Mouse (Mus musculus) c-Kit-positive CD71-negative TER-119-negative erythroid progenitor cells, embryonic 14.5 days (primary cell): Measurements from ENCODE around the gene Cxcl10.
"Not testable (repeated sequence)": the region's sequence is repeated elsewhere in the genome, so short reads cannot be mapped to it uniquely, and the experiment has no call there.

ENCODE experiments used
- DNase-seq: peaks from one replicate; pipeline ENCODE4 v3.0.0-alpha.2; 2013; ENCODE audit warnings: low read depth

The Cxcl10 gene

GRCm38 (mm10) chr5:92369151-92369994 lies 20.7 kb upstream of the Cxcl10 start:
- DNase-seq = no peak

GRCm38 (mm10) chr5:92368392-92368791 lies 19.7 kb upstream of the Cxcl10 start:
- DNase-seq = no peak

- no peak for DNase-seq
Observed at GRCm38 (mm10) chr5:92366565-92366964, 17.9 kb upstream of the Cxcl10 start.

DNA sequence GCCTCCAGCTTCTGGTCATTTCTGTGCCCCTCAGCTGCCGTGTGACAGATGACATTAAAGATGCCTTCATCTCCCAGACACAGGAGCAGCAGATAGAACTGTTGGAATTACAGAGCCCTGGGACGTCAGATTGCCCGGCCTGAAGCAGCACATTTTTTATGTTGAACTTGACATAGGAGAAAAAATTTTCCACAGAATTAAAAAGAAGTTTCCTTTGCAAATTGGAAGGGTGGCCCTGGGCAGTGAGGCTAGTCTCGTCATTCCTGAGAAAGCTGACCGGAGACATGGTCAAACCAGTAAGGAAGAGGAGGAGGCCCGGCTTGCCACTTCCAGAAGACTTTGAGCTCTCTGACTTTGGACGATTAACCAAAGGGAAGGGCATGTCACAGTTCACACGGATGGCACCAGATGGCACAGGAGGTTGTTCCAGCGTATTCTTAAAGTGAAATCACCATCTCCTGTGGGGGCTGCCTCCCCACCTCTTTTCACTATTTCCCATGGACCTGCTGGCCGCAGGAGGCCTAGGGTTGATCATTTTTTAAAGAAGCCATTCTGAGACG lies 16.5 kb upstream of the Cxcl10 start:
- DNase-seq = no peak

DNA sequence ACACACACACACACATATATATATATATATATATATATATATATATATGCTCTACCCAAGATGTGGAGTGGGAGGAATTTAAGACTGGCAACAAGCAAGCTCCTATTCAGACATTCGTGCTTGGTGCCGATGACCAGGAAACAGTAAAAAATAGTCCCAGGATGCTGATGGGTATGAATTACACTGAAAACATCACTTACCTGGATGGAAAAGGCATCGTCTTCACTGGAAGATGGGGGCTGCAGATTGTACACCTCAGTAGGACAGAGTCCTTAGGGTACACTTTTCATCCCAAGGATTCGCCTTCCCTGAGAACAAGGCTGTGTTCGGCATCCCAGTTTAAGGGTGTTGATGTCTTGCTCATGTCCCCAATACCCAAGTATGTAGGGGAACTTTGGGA lies 15.3 kb upstream of the Cxcl10 start:
- DNase-seq = no peak

DNA sequence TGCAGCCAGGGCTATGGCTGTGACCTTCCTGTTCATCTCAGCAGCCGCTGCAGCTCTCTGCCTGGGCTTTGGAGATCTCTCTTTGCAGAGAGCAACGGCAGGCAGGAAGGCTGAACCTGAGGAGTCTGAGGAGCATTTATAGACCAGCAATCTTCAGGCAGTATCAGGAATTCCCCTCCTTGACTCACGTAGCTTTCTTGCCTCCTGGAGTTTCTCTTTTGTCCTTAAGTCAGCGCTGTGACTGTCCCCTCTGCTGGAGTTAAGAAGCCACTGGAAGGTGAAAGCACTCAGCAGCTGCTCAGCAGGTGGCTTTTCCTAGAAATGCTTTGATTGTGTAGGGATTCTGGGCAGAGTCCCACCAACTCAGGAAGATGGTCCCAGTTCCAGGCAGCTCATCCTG lies 14.5 kb upstream of the Cxcl10 start:
- no peak for DNase-seq

- DNase-seq = no peak
Observed at GRCm38 (mm10) chr5:92358767-92359455, 10.2 kb upstream of the Cxcl10 start.

DNA sequence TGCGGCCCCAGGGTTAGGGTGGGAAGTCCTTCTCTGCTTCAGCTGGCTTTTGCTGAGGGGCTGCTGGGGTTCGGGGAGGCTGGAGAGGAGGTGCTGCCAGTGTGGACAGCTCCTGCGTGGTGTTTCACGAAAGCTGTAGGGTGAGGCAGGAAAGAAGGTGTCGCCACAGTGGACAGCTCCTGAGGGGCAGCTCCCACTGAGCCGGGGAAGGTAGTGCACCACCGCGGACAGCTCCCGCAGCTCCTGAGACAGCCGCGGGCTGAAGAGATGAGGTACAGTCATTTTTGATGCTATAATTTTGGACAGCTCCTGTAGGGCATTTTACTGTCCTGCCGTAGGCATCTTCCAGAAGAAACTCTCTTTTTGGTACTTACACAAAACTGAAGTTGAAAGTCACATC lies 9.3 kb upstream of the Cxcl10 start:
- DNase-seq = no peak

DNA sequence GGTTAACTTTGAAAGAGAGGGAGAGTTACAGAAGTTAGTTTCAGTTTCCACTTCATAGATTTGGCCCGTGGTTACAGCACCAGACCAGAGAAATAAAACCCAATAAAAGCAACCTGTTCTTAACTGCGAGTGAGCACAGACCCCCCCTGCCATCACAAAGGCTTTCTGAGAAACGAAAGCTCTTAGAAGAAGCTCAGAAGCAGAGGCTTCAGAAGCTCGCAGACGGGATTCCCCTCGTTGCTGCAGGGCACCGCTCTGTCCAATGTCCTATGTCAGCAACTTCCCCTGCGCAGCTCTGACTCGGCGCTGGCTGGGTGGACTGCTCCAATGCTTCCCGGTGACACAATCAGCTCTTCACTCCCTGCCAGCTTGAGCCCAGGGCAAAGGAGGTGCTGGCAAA lies 4.8 kb upstream of the Cxcl10 start:
- DNase-seq = no peak

- DNase-seq = not testable (repeated sequence)
Observed at GRCm38 (mm10) chr5:92352716-92353115, 4.0 kb upstream of the Cxcl10 start.

DNA sequence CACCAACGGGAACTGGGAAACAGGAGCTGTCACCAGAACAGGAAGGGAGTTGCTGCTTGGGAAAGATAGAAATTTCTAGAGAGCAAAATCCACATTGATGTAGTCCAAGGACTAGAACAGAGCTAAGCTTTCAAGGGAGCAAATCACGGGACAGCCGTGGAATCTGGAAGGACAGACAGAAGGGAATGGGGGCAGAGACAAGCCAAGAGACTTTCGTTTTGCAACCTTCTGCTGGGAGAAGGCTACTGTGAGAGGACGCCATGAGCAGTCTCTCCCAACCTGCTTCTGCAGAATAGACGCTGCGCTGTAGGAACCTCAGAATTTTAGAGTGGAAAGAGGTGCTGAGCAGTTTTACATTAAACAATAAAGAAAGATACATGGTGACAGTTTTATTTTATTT lies 1.0 kb upstream of the Cxcl10 start:
- DNase-seq = no peak

DNA sequence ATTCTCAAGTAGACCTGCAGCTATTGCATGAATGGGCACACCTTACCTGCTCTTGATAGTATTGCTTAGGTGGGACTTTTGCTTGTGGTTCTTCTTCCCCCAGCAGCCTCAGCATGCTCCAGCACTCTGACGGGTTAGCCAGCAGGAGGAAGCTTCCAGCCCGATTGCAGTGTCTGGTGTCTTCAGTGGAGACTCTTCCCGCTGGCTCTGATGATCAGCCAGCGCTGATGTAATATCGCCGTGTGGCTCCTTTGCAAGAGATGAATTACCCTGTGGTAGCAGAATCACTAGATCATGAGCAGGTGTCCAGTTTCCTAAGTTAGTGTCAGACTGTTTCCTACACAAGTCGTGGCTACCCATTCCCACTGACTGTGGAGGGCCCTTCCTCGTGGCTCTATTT lies 3.7 kb downstream of the Cxcl10 start:
- no peak for DNase-seq

DNA sequence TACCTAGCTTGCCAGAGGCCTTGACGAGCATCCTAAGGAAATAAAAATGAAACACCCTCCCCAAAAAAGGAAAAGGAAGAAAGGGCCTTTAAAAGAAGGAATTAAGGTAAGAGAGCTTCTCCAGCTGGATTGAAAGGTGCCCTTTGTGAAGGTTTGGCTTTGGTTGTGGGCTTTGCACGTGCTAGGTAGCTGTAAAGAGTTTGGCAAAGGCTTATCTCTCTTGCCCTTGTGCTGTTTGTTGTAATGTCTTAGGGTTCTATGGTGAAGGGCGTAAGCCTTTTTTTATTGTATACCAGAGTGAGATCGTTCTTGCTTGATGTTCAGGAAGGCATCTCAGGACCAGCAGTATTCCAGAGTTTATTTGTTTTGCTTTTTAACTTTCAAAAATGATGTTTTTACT lies 8.1 kb downstream of the Cxcl10 start:
- no peak for DNase-seq

- DNase-seq = no peak
Observed at GRCm38 (mm10) chr5:92336743-92337142, 11.9 kb downstream of the Cxcl10 start.

GRCm38 (mm10) chr5:92332359-92332840 lies 16.3 kb downstream of the Cxcl10 start:
- no peak for DNase-seq

GRCm38 (mm10) chr5:92331635-92332338 lies 16.9 kb downstream of the Cxcl10 start, which contains the start of gene Art3:
Gene Art3, plus strand, starts transcription at chr5:92331827.
- no peak for DNase-seq

DNA sequence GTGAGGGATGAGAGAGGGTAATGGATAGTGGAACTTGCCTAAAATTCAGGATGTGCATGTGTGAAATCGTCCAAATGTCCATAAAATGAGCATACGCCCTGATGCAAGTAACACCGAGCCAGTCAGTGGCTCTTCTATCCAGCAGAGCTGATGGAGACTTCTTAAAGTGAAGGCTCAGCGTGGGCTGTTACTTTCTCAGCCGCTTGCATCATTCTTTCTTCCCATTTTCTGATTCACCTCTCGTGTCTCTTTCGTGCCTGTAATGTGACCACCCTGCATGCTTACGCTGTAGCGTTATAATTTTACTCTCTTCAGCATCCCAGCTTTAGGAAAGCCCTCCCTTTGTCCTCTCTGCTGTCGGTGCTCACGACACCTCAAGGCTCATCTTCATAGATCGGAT lies 17.6 kb downstream of the Cxcl10 start:
- DNase-seq = no peak

GRCm38 (mm10) chr5:92327929-92328328 lies 20.8 kb downstream of the Cxcl10 start, which contains the start of gene Cxcl9:
Gene Cxcl9, minus strand, starts transcription at chr5:92328079.
- DNase-seq = no peak

- no peak for DNase-seq
Observed at GRCm38 (mm10) chr5:92327367-92327766, 21.3 kb downstream of the Cxcl10 start.

GRCm38 (mm10) chr5:92323264-92323663 lies 25.4 kb downstream of the Cxcl10 start:
- no peak for DNase-seq

DNA sequence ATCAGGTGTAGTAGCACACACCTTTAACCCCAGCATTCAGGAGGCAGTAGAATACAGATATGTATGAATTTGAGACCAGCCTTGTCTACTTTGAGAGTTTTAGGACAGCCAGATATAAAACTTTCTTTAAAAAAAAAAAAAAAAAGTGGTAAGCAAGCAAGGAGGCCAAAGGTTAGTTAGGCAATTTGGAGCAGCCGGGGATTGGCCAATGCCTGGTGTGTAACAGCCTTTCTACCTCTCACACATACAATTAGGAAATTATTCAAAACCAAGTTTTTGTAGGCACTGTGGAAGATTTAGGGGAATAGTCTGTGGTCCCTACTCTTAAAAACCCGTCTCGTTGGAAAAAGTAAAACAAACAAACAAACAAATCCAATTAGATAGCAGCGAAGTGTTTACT lies 26.1 kb downstream of the Cxcl10 start:
- no peak for DNase-seq
